Mouse (Mus musculus) midbrain, embryonic 11.5 days (tissue): ENCODE results near the gene Mettl21c. TPM values are rescaled to one million over a fixed set of nuclear protein-coding genes. Genes with fewer than 3 reads are reported as not detected.

ENCODE experiments used
- ATAC-seq: fragments of 200-750 bp; cut with Nextera tagmentation; 2 replicates; pipeline ENCODE4 v1.8.0; 2017; ENCODE audit warnings: moderate TSS enrichment, moderate library complexity; ENCODE audit not compliant: low FRiP score
- DNase-seq: peaks from one replicate; pipeline ENCODE4 v3.0.0; 2015; ENCODE audit warnings: low spot score; ENCODE audit errors: missing footprints
- H3K27ac ChIP-seq: fragments of 300-500 bp; sonication (generic); 2 replicates; pipeline ENCODE4 v1.5.1; 2014; ENCODE audit warnings: low read depth, low read length
- H3K27me3 ChIP-seq: fragments of 300-500 bp; sonication (generic); 2 replicates; pipeline ENCODE4 v1.6.1; 2014; ENCODE audit warnings: mild to moderate bottlenecking, low read length, moderate library complexity, mixed read lengths; ENCODE audit not compliant: control insufficient read depth, insufficient read depth
- H3K36me3 ChIP-seq: fragments of 300-500 bp; sonication (generic); 2 replicates; pipeline ENCODE4 v1.6.1; 2014; ENCODE audit warnings: mild to moderate bottlenecking, low read length, moderate library complexity, mixed read lengths; ENCODE audit not compliant: control insufficient read depth, insufficient read depth
- H3K4me1 ChIP-seq: fragments of 300-500 bp; sonication (generic); 2 replicates; pipeline ENCODE4 v1.6.1; 2014; ENCODE audit warnings: low read length; ENCODE audit not compliant: control insufficient read depth, insufficient read depth
- H3K4me2 ChIP-seq: fragments of 300-500 bp; sonication (generic); 2 replicates; pipeline ENCODE4 v1.6.1; 2014; ENCODE audit warnings: mild to moderate bottlenecking, moderate library complexity
- H3K4me3 ChIP-seq: fragments of 300-500 bp; sonication (generic); 2 replicates; pipeline ENCODE4 v1.5.1; 2014; ENCODE audit warnings: low read depth, low read length
- H3K9ac ChIP-seq: fragments of 300-500 bp; sonication (generic); 2 replicates; pipeline ENCODE4 v1.6.1; 2014; ENCODE audit warnings: low read length
- H3K9me3 ChIP-seq: fragments of 300-500 bp; sonication (generic); 2 replicates; pipeline ENCODE4 v1.6.1; 2016; ENCODE audit warnings: low read length; ENCODE audit not compliant: control insufficient read depth
- WGBS: fragments of 180-500 bp; shearing (Covaris S2); extraction: QIAGEN DNeasy Blood & Tissue Kit; methylation state at CpG from one replicate; pipeline ENCODE4 v1.1.7; 2014; 5-methylcytosine and 5-hydroxymethylcytosine counted together
- polyA plus RNA-seq: library from polyadenylated mRNA; unstranded; fragments of >200 nt; fragmentation: Nextera tagmentation; extraction: Ambion mirVana; gene quantifications from 2 replicates; pipeline ENCODE4 v1.2.1, GENCODE M21; 2014

Mettl21c gene
- polyA plus RNA-seq, 1 experiment from 2014 or later, result 0.68 TPM

GRCm38 (mm10) chr1:43966756-43967155, 53.1 kb downstream of the Mettl21c start:
- no peaks in the 10 kb centered on the region for H3K27me3 ChIP-seq
- no peak overlapping the region for H3K4me2 ChIP-seq
- no peak overlapping the region for H3K4me3 ChIP-seq
- H3K27ac ChIP-seq, result no peak overlapping the region
- ATAC-seq (no peak), DNase-seq (no peak)
- no peak overlapping the region for H3K9ac ChIP-seq
- peaks cover 5% of the 10 kb centered on the region; the same call in 1 of the 2 replicates for H3K36me3 ChIP-seq
- no peaks in the 10 kb centered on the region for H3K9me3 ChIP-seq
- no peaks in the 10 kb centered on the region for H3K4me1 ChIP-seq
- 86% methylated on average over 4 of the region's 4 CpGs for WGBS

GRCm38 (mm10) chr1:43964381-43964780, 55.5 kb downstream of the Mettl21c start:
- no peak overlapping the region for H3K9ac ChIP-seq
- H3K4me1 ChIP-seq, result no peaks in the 10 kb centered on the region
- DNase-seq, result no peak
- H3K27ac ChIP-seq, result no peak overlapping the region
- ATAC-seq, result no peak
- H3K9me3 ChIP-seq, result no peaks in the 10 kb centered on the region
- no peak overlapping the region for H3K4me2 ChIP-seq
- H3K36me3 ChIP-seq, result peaks cover 3% of the 10 kb centered on the region; the same call in 1 of the 2 replicates
- H3K4me3 ChIP-seq, result no peak overlapping the region
- H3K27me3 ChIP-seq, result no peaks in the 10 kb centered on the region
- WGBS, result 95% methylated on average over 4 of the region's 4 CpGs

Other genes with a start within 250 kb of the Mettl21c start
- 21.2 and 21.7 TPM in 2 replicates for gene Uxs1, start 192.2 kb downstream of the Mettl21c start, polyA plus RNA-seq
- gene Tpp2, start 86.4 kb downstream of the Mettl21c start, polyA plus RNA-seq, result 72.0 and 72.1 TPM in 2 replicates
- gene Gm8251, start 41.9 kb upstream of the Mettl21c start, polyA plus RNA-seq, result 0.26 and 0.29 TPM in 2 replicates
- 110 and 115 TPM in 2 replicates for gene Tex30, start 82.4 kb upstream of the Mettl21c start, polyA plus RNA-seq
- gene Kdelc1, start 98.8 kb upstream of the Mettl21c start, polyA plus RNA-seq, result 56.8 and 62.1 TPM in 2 replicates
- gene Bivm, start 98.9 kb upstream of the Mettl21c start, polyA plus RNA-seq, result 27.9 and 31.2 TPM in 2 replicates
- 41.8 and 43.5 TPM in 2 replicates for gene Ercc5, start 127.7 kb upstream of the Mettl21c start, polyA plus RNA-seq
- not detected in 2 replicates for gene Mettl21e, start 198.9 kb upstream of the Mettl21c start, polyA plus RNA-seq